Mouse (Mus musculus): Measurements from ENCODE around the gene Gm8693. TPM values are rescaled to one million over a fixed set of nuclear protein-coding genes. Genes with fewer than 3 reads are reported as not detected.
"Not testable (repeated sequence)": the region's sequence is repeated elsewhere in the genome, so short reads cannot be mapped to it uniquely, and the experiment has no call there.

Gene Gm8693
- total RNA-seq (2012; rRNA removed) (not detected in 2 replicates), polyA plus RNA-seq (2012; ENCODE audit: insufficient read depth in 1 of 2, insufficient read length in 2 of 2, low read depth in 1 of 2, low replicate concordance in 2 of 2, missing spikeins in 1 of 2) (not detected)

- not testable (repeated sequence) for H3K27ac ChIP-seq (ENCODE audit: control insufficient read depth, low read depth, low read length); H3K4me1 ChIP-seq (ENCODE audit: control insufficient read depth in 1 of 2, insufficient read depth in 2 of 2, low read length in 2 of 2); H3K27me3 ChIP-seq (ENCODE audit: control insufficient read depth in 1 of 2, insufficient read depth in 2 of 2, low read length in 2 of 2); DNase-seq (ENCODE audit: low read depth, low spot score); H3K4me3 ChIP-seq (ENCODE audit: control insufficient read depth in 1 of 2, insufficient read depth in 1 of 2, low read depth in 2 of 2, low read length in 2 of 2); H3K9me3 ChIP-seq (replicated peaks; ENCODE audit: insufficient read depth, low read length); H3K9ac ChIP-seq (ENCODE audit: control insufficient read depth, low read depth, low read length, poor library complexity, severe bottlenecking); H3K79me2 ChIP-seq (ENCODE audit: control insufficient read depth, insufficient read depth, low read length, poor library complexity); H3K36me3 ChIP-seq (ENCODE audit: control insufficient read depth in 1 of 2, insufficient read depth in 2 of 2, low read length in 2 of 2)
These were observed at the start of gene Gm8693 for GRCm38 (mm10) chr7:22692217-22692616. TSS of gene Gm8693 (minus strand) at chr7:22692317.

GRCm38 (mm10) chr7:22719610-22720009 is 27.5 kb upstream of the Gm8693 start, which contains the start of gene Gm4567:
TSS of gene Gm4567 (minus strand) at chr7:22719710.
- not testable (repeated sequence) for H3K9me3 ChIP-seq (replicated peaks; ENCODE audit: insufficient read depth, low read length); H3K9ac ChIP-seq (ENCODE audit: control insufficient read depth, low read depth, low read length, poor library complexity, severe bottlenecking); H3K27ac ChIP-seq (ENCODE audit: control insufficient read depth, low read depth, low read length); H3K4me1 ChIP-seq (ENCODE audit: control insufficient read depth in 1 of 2, insufficient read depth in 2 of 2, low read length in 2 of 2); H3K36me3 ChIP-seq (ENCODE audit: control insufficient read depth in 1 of 2, insufficient read depth in 2 of 2, low read length in 2 of 2); H3K27me3 ChIP-seq (ENCODE audit: control insufficient read depth in 1 of 2, insufficient read depth in 2 of 2, low read length in 2 of 2); H3K79me2 ChIP-seq (ENCODE audit: control insufficient read depth, insufficient read depth, low read length, poor library complexity); DNase-seq (ENCODE audit: low read depth, low spot score); H3K4me3 ChIP-seq (ENCODE audit: control insufficient read depth in 1 of 2, insufficient read depth in 1 of 2, low read depth in 2 of 2, low read length in 2 of 2)

- not testable (repeated sequence) for H3K79me2 ChIP-seq (ENCODE audit: control insufficient read depth, insufficient read depth, low read length, poor library complexity); H3K9me3 ChIP-seq (replicated peaks; ENCODE audit: insufficient read depth, low read length); DNase-seq (ENCODE audit: low read depth, low spot score)
These were observed 34.4 kb downstream of the Gm8693 start, which contains the start of gene Vmn1r155 for GRCm38 (mm10) chr7:22657718-22658117. TSS of gene Vmn1r155 (plus strand) at chr7:22658018.

More at GRCm38 (mm10) chr7:22657718-22658117, 34.4 kb downstream of the Gm8693 start, which contains the start of gene Vmn1r155:
- not testable (repeated sequence) for H3K9ac ChIP-seq (ENCODE audit: control insufficient read depth, low read depth, low read length, poor library complexity, severe bottlenecking); H3K4me3 ChIP-seq (ENCODE audit: control insufficient read depth in 1 of 2, insufficient read depth in 1 of 2, low read depth in 2 of 2, low read length in 2 of 2); H3K27me3 ChIP-seq (ENCODE audit: control insufficient read depth in 1 of 2, insufficient read depth in 2 of 2, low read length in 2 of 2); H3K27ac ChIP-seq (ENCODE audit: control insufficient read depth, low read depth, low read length); H3K36me3 ChIP-seq (ENCODE audit: control insufficient read depth in 1 of 2, insufficient read depth in 2 of 2, low read length in 2 of 2); H3K4me1 ChIP-seq (ENCODE audit: control insufficient read depth in 1 of 2, insufficient read depth in 2 of 2, low read length in 2 of 2)

Other genes starting within 250 kb of the Gm8693 start
- gene Gm10665, start 228.2 kb downstream of the Gm8693 start, total RNA-seq (2012; rRNA removed) = not detected in 2 replicates
- gene Gm10665, start 228.2 kb downstream of the Gm8693 start, polyA plus RNA-seq (2012; ENCODE audit: insufficient read depth in 1 of 2, insufficient read length in 2 of 2, low read depth in 1 of 2, low replicate concordance in 2 of 2, missing spikeins in 1 of 2) = not detected
- not detected in 2 replicates for gene Vmn1r151, start 192.6 kb downstream of the Gm8693 start, total RNA-seq (2012; rRNA removed)
- gene Vmn1r151, start 192.6 kb downstream of the Gm8693 start, polyA plus RNA-seq (2012; ENCODE audit: insufficient read depth in 1 of 2, insufficient read length in 2 of 2, low read depth in 1 of 2, low replicate concordance in 2 of 2, missing spikeins in 1 of 2) = not detected
- not detected in 2 replicates for gene Vmn1r152, start 169.3 kb downstream of the Gm8693 start, total RNA-seq (2012; rRNA removed)
- gene Vmn1r152, start 169.3 kb downstream of the Gm8693 start, polyA plus RNA-seq (2012; ENCODE audit: insufficient read depth in 1 of 2, insufficient read length in 2 of 2, low read depth in 1 of 2, low replicate concordance in 2 of 2, missing spikeins in 1 of 2) = not detected
- gene Gm8677, start 157.4 kb downstream of the Gm8693 start, total RNA-seq (2012; rRNA removed) = not detected in 2 replicates
- gene Gm8677, start 157.4 kb downstream of the Gm8693 start, polyA plus RNA-seq (2012; ENCODE audit: insufficient read depth in 1 of 2, insufficient read length in 2 of 2, low read depth in 1 of 2, low replicate concordance in 2 of 2, missing spikeins in 1 of 2) = not detected
- gene Gm4201, start 127.0 kb downstream of the Gm8693 start, total RNA-seq (2012; rRNA removed) = not detected in 2 replicates
- not detected for gene Gm4201, start 127.0 kb downstream of the Gm8693 start, polyA plus RNA-seq (2012; ENCODE audit: insufficient read depth in 1 of 2, insufficient read length in 2 of 2, low read depth in 1 of 2, low replicate concordance in 2 of 2, missing spikeins in 1 of 2)
- gene Gm4565, start 104.2 kb downstream of the Gm8693 start, total RNA-seq (2012; rRNA removed) = not detected in 2 replicates
- gene Gm4565, start 104.2 kb downstream of the Gm8693 start, polyA plus RNA-seq (2012; ENCODE audit: insufficient read depth in 1 of 2, insufficient read length in 2 of 2, low read depth in 1 of 2, low replicate concordance in 2 of 2, missing spikeins in 1 of 2) = not detected
- not detected in 2 replicates for gene Vmn1r155, start 34.3 kb downstream of the Gm8693 start, total RNA-seq (2012; rRNA removed)
- gene Vmn1r155, start 34.3 kb downstream of the Gm8693 start, polyA plus RNA-seq (2012; ENCODE audit: insufficient read depth in 1 of 2, insufficient read length in 2 of 2, low read depth in 1 of 2, low replicate concordance in 2 of 2, missing spikeins in 1 of 2) = not detected
- not detected in 2 replicates for gene Gm4567, start 27.4 kb upstream of the Gm8693 start, total RNA-seq (2012; rRNA removed)
- not detected for gene Gm4567, start 27.4 kb upstream of the Gm8693 start, polyA plus RNA-seq (2012; ENCODE audit: insufficient read depth in 1 of 2, insufficient read length in 2 of 2, low read depth in 1 of 2, low replicate concordance in 2 of 2, missing spikeins in 1 of 2)
- not detected in 2 replicates for gene Vmn1r157, start 69.4 kb upstream of the Gm8693 start, total RNA-seq (2012; rRNA removed)
- not detected for gene Vmn1r157, start 69.4 kb upstream of the Gm8693 start, polyA plus RNA-seq (2012; ENCODE audit: insufficient read depth in 1 of 2, insufficient read length in 2 of 2, low read depth in 1 of 2, low replicate concordance in 2 of 2, missing spikeins in 1 of 2)
- not detected in 2 replicates for gene Vmn1r158, start 98.5 kb upstream of the Gm8693 start, total RNA-seq (2012; rRNA removed)
- not detected for gene Vmn1r158, start 98.5 kb upstream of the Gm8693 start, polyA plus RNA-seq (2012; ENCODE audit: insufficient read depth in 1 of 2, insufficient read length in 2 of 2, low read depth in 1 of 2, low replicate concordance in 2 of 2, missing spikeins in 1 of 2)
- not detected in 2 replicates for gene Vmn1r159, start 151.3 kb upstream of the Gm8693 start, total RNA-seq (2012; rRNA removed)
- not detected for gene Vmn1r159, start 151.3 kb upstream of the Gm8693 start, polyA plus RNA-seq (2012; ENCODE audit: insufficient read depth in 1 of 2, insufficient read length in 2 of 2, low read depth in 1 of 2, low replicate concordance in 2 of 2, missing spikeins in 1 of 2)
- not detected in 2 replicates for gene Vmn1r160, start 178.9 kb upstream of the Gm8693 start, total RNA-seq (2012; rRNA removed)
- not detected for gene Vmn1r160, start 178.9 kb upstream of the Gm8693 start, polyA plus RNA-seq (2012; ENCODE audit: insufficient read depth in 1 of 2, insufficient read length in 2 of 2, low read depth in 1 of 2, low replicate concordance in 2 of 2, missing spikeins in 1 of 2)

All from MEL (cell line).